Mouse (Mus musculus) gastrocnemius, postnatal 10 days (tissue): ENCODE data around the gene Srsf6. TPM values are rescaled to one million over a fixed set of nuclear protein-coding genes. Genes with fewer than 3 reads are reported as not detected.
"Not testable (repeated sequence)": the region's sequence is repeated elsewhere in the genome, so short reads cannot be mapped to it uniquely, and the experiment has no call there.

Source experiments
- DNase-seq: peaks from one replicate; pipeline ENCODE4 v3.0.0; 2021; ENCODE audit warnings: mixed read lengths
- long read RNA-seq, 2 experiments: library from polyadenylated mRNA; stranded (forward); transcript quantifications; one replicate each; pipeline ENCODE4 v2.0.0; 2021
- total RNA-seq, 2 experiments: library from RNA; stranded (reverse); gene quantifications; 2 replicates each; pipeline ENCODE4 v1.2.3; 2021

Srsf6 gene
- total RNA-seq, result 10 to 100 TPM; 73.5 to 96.2 TPM
- long read RNA-seq, experiment 1, transcript Srsf6-203 (6 exons, 3,527 nt), result major isoform, 95 of 109 reads
- long read RNA-seq, experiment 1, transcript Srsf6-201 (7 exons, 1,666 nt), result minor isoform, 10 of 109 reads
- long read RNA-seq, experiment 1, partial matches to known transcripts, result 3 of 109 reads
- long read RNA-seq, experiment 1, other reads (novel, unspliced or antisense), result 1 of 109 reads
- long read RNA-seq, experiment 2, transcript Srsf6-203 (6 exons, 3,527 nt), result major isoform, 80 of 92 reads
- long read RNA-seq, experiment 2, transcript Srsf6-201 (7 exons, 1,666 nt), result minor isoform, 9 of 92 reads
- long read RNA-seq, experiment 2, partial matches to known transcripts, result 3 of 92 reads
- long read RNA-seq, experiment 2, other reads (novel, unspliced or antisense), result 0 of 92 reads

DNA sequence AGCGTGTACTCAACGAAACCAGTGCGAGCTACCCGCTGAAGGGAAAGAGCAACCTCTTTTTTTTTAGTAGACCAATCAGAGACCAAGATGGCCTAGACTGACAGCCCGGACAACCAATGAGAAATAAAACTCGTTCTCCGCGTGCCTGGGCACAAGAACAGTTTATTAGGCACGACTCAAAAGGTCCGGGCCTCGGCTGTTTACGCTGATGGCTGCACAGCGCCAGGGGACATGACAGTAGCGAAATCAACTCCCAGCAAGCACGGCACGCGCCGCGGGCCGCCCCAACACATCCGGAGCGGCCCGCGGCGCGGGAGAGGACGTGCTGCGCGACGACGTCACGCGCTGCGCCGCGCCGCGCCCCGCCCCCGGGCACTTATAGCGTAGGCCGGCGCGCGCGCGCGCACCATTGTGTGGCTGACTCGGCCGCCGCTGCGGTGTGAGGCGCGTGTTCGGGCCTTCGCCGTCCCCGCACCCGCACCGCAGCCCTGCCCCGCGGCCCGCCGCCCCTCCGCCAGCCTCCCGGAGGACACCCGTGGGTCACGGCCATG lies at the start of gene Srsf6:
TSS of gene Srsf6 (plus strand) at position 406 of the 551 bp plus-strand sequence.
- peak; percentile 93 for DNase-seq

DNA sequence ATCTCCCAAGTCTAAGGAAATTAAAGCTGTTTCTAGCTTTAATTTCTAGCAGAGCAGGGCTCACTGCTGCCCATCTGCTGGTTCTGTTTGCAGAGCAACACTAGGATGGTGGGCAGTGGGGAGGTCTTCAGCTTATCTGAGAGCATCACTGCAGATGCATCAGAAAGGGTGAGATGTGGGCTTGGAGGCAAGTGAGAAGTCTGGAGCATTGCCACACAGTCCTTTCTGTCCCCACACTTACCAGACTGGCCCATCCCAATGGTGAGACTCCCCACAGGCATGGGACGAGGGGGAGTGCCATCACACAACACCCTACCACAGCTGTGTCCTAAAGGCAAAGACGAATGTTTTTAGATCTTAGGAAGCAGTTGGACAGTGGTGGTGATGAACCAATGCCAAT lies 47.2 kb upstream of the Srsf6 start:
- no peak for DNase-seq

DNA sequence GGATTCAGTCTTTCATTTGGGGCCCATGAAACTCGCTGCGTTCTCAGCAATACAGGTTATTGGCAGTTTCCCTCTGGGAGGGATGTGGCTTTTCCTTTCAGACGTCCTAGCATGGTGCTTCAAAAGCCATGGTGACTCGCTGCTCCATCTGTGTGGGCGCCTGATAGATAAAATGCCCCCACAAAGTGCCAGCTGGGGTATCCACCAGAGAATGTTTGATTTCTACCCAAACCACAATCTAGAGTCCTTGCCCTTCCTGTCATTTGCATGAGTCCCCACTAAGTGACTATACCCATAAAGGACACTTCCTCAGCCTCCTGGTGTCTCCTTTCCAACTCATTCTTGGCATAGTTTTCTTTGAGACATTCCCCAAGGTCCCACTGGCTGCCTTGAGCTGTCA lies 44.2 kb upstream of the Srsf6 start:
- DNase-seq, result no peak

DNA sequence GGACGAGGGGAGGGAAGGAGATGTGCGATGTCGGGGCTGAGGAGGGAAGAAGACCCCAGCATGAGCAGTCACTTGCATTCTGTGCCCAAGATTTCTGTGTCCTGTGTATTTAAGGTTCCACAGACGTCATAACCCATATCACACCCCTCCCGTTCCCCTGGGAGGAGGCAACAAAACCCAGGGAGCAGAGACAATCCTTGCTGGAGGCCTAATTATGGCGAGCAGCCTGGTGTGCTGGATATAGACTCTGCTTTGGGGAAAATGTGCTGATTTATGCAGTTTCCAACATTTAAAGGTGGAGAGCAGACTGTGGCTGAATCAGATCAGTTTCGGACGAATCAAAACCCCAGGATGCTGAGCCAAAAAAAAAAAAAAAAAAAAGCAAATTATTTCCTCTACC lies 42.7 kb upstream of the Srsf6 start:
- no peak for DNase-seq

DNA sequence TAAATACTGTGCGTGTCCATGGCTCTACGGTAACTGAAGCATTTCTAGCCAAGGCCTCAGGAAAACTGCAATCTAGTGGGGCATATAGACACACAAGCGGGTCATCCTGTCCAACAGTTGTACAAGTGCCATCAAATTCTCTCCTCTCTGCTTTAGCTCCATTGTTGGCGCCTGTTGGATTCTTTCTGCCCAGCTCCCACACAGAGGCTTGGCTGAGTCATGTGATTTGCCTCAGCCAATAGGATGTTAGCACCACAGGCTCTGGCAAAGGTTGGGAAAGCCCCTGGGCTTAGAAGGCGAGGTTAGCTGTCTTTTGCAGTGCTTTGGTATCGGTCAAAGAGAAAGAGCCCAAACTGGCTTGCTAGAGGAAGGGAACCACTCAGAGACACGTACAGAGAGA lies 42.1 kb upstream of the Srsf6 start:
- DNase-seq, result no peak

DNA sequence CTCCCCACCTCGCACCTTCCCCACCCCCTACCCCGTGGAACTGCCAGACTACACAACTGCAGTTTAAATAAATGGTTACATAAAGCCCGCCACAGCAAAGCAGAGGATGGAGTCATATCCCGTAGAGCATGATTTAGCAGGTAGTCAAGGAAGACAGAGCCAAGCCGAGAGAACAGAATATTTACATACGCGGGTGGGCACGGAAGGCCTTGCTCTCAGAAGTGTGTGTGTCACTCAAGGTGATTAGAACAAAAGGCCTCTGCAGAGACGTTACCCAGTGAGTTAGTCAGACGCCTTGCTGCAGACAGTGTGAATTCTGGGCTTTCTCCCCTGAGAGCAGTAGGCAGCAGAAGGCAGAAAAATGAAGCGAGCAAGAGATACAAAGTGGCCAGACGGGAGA lies 41.6 kb upstream of the Srsf6 start:
- DNase-seq, result no peak

DNA sequence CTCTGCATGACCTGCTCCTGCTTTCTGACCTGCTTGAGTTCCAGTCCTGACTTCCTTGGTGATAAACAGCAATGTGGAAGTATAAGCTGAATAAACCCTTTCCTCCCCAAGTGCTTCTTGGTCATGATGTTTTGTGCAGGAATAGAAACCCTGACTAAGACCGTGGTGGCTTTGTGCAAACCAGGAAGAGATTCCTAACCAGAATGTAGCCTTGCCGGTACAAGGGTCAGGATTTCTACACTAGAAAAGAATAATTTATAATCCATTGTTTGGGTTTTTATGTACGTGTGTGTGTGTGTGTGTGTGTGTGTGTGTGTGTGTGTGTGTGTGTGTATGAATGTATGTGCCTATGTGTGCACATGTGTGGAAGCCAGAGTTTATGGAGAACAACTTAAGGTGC lies 38.3 kb upstream of the Srsf6 start:
- DNase-seq, result not testable (repeated sequence)

DNA sequence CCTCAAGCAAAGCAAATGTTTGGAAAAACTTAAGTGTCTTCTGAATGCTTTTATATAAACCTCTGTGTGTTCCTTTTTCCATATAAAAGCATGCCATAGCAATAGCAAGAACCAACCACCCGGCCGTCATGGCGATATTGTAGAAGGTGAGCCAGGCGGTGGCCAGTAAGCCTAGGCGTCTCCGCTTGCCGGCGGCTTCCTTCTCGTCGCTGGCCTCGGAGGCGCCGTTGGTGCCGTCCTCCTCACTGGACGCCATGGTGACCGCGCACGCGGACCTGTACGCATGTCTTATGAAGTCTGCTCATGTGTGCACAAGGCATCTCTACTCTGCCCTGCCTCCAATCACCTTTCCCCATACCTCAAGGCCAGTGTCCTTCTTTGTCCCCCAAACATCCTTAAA lies 32.1 kb upstream of the Srsf6 start:
- not testable (repeated sequence) for DNase-seq

DNA sequence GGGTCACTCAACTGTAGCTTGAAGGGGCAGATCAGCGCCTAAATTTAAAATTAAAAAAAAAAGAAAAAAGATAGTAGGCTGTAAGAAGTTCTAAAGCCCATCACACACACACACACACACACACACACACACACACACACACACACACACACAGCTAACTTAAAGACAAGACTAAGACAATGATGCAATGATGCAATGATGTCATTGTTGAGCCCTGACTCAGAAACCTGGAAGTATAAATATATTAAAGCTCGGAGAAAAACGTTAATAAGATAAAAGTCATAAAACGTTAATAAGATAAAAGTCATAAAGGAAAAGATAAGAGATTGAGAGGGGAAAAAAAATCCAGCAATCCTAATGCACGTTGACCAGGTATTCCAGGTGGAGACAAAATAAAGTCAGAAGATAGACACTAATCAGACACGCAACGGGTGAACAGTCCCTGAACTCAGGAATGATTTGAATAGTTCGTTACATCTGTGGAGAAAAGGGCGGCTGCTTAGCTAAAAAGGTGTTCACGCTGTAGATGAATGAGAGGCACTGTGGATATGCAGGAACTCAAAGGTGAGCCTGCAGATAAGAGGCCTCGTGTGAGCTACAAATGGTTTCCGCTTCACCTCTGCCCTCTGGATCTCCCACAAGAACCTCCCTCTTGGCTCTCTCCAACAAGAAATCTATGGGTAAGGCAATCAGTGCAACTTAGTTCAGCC lies 31.3 kb upstream of the Srsf6 start:
- no peak for DNase-seq

DNA sequence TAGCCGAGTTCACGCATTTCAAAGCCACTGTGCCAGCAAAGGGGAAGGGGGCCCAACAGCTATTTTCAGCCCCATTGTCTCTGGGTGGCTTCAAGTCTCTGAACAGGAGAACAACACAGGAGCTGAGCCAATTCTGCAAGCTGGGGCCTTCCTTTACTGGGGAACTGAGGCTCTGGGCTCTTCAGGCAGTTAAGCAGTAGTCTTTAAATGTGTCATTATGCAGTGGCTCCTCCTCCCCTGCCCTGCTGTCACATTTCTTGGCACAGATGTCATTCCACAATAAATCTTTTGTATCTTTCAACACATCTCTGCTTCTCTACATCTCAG lies 30.8 kb upstream of the Srsf6 start:
- DNase-seq, result no peak

DNA sequence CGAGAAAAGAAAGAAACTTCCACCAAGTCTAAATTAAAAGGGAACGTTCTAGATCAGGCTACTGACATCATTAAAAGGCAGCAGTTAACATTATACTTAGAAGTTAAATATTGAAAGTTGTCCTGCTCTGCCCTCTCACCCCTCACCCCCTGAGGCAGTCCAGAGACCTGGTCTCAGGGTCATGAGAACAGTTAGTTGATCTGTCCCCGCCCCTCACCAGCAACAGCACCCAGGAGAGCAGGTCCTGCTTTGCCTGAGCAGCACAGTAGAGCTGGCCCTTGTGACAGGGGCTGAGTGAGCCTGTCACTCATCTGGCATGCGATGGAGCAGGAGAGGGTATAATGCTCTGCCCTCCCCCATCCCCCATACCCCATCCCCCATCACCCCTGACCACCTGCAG lies 25.4 kb upstream of the Srsf6 start:
- no peak for DNase-seq

DNA sequence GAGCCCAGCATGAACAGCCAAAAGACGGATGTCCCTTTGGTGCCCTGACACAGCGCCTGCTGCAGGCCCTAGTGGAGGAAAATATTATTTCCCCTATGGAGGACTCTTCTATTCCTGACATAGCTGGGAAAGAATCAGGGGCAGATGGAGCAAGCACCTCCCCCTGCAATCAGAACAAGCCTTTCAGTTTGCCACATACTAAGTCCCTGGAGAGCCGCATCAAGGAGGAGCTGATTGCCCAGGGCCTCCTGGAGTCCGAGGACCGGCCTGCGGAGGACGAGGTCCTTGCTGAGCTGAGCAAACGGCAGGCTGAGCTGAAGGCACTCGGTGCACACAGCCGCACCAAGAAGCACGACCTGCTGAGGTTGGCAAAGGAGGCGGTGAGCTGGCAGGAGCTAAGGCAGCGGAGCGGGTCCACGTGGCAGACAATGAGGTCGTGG lies 23.3 kb upstream of the Srsf6 start:
- DNase-seq, result no peak

DNA sequence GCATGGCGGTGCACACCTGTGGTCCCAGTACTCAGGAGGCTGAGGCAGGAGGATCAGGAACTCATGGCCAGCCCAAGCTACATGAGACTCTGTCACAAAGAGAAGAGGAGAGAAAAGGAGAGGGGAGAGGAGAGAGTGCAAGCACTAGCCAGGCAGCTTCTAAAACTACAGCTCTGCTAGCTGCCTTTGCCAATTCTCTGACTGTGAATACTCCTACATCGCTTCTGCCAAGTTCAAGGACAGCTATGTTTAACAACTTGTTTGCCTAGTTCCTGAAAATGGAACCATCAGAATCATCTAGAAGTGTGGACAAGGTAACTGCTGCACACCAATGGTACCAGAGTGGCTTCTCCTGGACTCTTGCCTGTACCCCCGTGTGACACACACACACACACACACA lies 17.3 kb upstream of the Srsf6 start:
- no peak for DNase-seq

DNA sequence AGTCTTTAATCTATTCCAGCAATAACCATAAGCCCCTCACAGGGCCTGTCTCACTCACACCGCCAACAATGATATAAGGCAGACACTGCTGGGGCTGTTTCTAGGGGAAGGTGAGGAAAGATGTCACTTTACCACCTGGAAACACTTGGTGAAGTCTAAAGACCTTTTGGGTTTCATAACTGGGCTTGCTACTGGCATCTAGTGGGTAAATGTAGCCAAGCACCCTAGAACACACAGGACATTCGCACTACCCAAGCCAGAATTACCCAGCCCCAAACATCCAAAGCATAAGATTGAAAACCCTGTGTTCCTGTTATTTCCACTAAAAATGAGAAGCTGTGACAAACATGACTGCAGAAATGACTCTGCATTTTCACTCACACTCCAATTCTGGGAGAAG lies 16.8 kb upstream of the Srsf6 start:
- DNase-seq, result no peak

DNA sequence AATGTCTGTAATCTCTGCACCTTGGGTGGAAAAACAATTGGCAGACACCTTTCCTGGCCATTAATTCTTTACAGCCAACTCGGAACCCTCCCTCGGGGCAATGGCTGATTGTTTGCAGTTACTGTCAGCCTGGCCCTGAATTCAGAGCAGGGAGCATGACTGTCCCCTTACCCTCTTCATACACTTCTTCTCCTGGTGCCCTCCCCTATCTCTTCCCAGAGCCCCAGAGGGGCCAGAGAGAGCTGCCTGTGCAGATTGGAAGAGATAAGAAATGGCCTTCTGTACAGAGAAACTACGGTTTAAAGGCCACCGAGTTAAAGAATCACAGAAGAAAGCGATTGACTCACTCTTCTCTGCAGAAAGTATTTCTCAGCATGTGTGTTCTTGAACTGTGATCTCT lies 11.4 kb upstream of the Srsf6 start:
- DNase-seq, result no peak

DNA sequence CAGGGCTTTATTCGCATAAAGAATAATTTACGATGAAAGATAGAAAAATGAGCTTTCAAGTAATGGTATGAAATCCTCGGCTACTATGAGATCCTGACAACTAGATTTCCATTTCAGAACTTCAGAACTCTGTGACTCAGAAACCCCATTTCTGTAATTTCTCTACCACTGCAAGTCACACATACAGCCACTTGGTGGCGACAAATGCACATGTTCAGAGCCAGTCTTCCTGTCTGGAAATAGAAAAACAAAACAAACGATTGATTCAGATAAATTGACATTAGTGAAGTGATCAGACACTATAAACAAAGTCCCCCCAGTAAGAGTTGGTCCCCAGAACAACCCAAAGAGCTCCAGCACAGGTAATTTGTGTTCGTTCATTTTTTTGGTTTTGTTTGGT lies 9.1 kb upstream of the Srsf6 start:
- no peak for DNase-seq

DNA sequence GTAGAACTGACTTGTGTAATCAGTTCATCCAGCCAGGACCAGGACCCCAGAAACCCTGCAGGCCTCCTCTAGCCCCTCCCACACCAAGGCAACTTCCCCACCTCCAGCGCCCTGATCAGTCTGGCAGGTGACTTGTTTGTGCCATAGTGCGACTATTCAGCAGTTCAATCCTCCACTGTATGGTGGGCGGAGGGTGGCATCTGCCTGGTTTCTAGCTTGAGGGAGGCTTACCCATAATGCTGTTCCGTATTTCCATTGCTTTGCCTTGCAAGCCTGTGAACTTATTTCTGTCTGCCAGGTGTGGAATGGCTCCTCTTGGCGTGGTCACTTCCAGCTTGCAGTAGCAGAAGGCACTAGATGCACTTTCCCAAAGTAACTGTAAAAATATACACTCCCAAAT lies 8.5 kb upstream of the Srsf6 start:
- no peak for DNase-seq

DNA sequence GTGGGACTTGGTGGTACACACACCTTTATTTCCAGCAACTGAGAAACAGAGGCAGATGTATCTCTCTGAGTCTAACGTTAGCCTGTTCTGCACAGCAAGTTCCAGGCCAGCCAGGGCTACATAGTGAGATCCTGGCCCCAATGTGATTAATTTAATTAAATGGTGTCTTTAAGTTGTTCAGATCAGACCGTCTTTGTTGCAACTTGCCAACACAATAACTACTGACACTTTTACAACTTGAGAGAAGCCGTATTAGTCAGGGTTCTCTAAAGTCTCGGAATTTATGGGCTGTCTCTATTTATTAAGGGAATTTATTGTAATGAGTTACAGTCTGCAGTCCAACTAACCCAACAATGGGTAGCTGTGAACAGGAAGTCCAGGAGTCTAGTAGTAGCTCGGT lies 7.2 kb upstream of the Srsf6 start:
- no peak for DNase-seq

DNA sequence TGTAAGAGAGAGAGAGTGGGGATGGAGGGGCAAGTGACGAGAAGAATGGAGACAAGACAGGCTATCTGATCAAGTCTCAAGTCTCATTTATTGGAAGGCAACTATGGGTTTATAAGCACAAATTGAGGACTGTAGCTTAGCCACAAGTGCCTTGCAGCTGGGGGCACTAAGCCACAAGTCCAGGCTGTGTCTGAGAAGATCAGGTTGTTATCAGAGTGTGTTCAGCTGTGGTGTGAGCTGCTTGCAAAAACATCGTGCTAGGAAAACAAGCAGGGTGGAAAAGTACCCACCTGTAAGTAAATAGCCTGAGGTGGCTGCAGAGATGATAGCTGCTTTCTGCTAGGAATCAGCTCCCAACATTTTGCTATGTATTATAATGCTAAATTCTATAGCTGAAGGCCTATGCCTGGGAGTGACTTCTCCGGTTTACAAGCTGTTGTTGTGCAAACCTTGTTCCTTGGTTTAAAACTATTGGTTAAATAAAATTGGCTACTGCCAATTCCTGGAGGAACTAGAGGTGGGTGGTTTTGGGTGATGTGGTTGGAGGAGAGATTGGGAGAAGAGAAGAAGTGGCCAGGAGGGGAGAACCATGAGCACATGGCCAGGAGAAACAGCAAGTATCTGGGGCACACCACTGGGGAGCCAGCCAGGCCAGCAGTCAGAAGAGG lies 3.3 kb upstream of the Srsf6 start:
- DNase-seq, result no peak

DNA sequence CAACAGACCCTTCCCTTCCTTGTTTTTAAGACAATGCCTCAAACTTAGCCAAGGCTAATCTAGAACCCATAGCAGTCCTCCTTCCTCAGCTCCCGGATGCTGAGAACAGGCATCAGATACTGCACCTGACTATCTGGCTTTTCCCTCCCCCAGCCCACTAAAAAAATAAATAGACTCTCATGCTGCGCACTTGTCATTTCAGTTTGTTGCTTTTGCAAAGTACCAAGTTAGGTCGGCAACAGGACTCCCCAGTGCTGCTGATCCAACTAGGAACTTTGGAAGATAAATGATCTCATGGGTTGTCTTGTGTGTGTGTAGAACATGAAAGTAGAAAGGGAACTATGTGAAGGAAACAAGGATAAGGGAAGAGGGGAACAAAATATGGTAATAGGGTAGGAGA lies 1.6 kb upstream of the Srsf6 start:
- DNase-seq, result no peak

DNA sequence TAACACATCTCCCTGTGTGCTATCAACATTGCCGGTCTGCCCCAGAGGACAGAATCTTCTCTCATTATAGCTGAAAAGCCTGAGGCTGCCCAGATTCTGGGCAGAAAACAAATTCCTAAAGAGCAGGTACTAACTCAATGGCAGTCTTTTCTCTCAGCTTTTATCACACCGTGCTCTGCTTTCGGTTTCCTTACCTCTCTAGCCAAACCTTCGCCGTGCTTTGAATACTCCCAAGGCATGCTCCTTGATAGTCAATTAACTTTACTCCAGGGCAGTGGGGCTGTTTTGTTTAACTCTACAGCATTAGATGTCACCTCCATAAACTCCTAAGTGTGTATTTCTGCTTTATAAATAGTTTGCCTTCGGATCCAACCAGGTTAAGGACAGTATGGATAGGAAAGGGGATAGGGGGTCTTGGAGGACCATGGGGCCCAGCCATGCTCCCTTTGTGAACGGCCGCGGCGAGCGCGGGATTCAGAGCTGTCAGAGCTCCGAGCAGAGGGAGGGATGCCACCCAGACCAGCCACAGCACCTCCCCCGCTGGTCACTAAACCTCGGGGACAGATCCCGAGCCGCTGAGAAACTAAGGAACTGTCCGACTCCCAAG lies 709 bp upstream of the Srsf6 start:
- DNase-seq, result no peak
